Mouse (Mus musculus) forebrain, embryonic 15.5 days (tissue): Measurements from ENCODE around the gene Prima1. TPM values are rescaled to one million over a fixed set of nuclear protein-coding genes. Genes with fewer than 3 reads are reported as not detected.
A peak's percentile ranks its signal among the peaks of the same experiment; 100 is the strongest.

Experiments
- ATAC-seq: fragments of 200-750 bp; cut with Nextera tagmentation; replicated peaks from 2 replicates; pipeline ENCODE4 v1.8.0; 2017; ENCODE audit warnings: mild to moderate bottlenecking, moderate TSS enrichment, moderate library complexity
- H3K27ac ChIP-seq: fragments of 300-500 bp; sonication (generic); replicated peaks from 2 replicates; pipeline ENCODE4 v1.5.1; 2015; ENCODE audit warnings: mild to moderate bottlenecking, inconsistent platforms
- H3K27me3 ChIP-seq: fragments of 300-500 bp; sonication (generic); 2 replicates; pipeline ENCODE4 v1.6.1; 2015; ENCODE audit warnings: inconsistent platforms
- H3K36me3 ChIP-seq: fragments of 300-500 bp; sonication (generic); 2 replicates; pipeline ENCODE4 v1.6.1; 2015; ENCODE audit warnings: mild to moderate bottlenecking, inconsistent platforms
- H3K4me1 ChIP-seq: fragments of 300-500 bp; sonication (generic); 2 replicates; pipeline ENCODE4 v1.6.1; 2015; ENCODE audit warnings: inconsistent platforms
- H3K4me2 ChIP-seq: fragments of 300-500 bp; sonication (generic); replicated peaks from 2 replicates; pipeline ENCODE4 v1.6.1; 2015; ENCODE audit warnings: mild to moderate bottlenecking, inconsistent platforms
- H3K4me3 ChIP-seq: fragments of 300-500 bp; sonication (generic); 2 replicates; pipeline ENCODE4 v1.5.1; 2015; ENCODE audit warnings: mild to moderate bottlenecking, inconsistent platforms
- H3K9ac ChIP-seq: fragments of 300-500 bp; sonication (generic); replicated peaks from 2 replicates; pipeline ENCODE4 v1.6.1; 2015; ENCODE audit warnings: mild to moderate bottlenecking, inconsistent platforms
- H3K9me3 ChIP-seq: fragments of 300-500 bp; sonication (generic); 2 replicates; pipeline ENCODE4 v1.6.1; 2016; ENCODE audit warnings: inconsistent platforms
- WGBS: fragments of 180-500 bp; shearing (Covaris S2); methylation state at CpG from one replicate; pipeline ENCODE4 v1.1.7; 2015; ENCODE audit warnings: mixed read lengths; 5-methylcytosine and 5-hydroxymethylcytosine counted together
- polyA plus RNA-seq: library from polyadenylated mRNA; unstranded; fragments of >200 nt; fragmentation: Nextera tagmentation; extraction: Ambion mirVana; gene quantifications from 2 replicates; pipeline ENCODE4 v1.2.1, GENCODE M21; 2015

Prima1 gene
- polyA plus RNA-seq = 0.23 and 0.25 TPM in 2 replicates

GRCm38 (mm10) chr12:103242083-103242581, at the start of gene Prima1:
Prima1 (minus strand) TSS chr12:103242150.
- Histone ChIP-seq H3K4me1 (peaks cover 13% of the 10 kb centered on the region), H3K27ac (peak within 1 kb of the TSS; percentile 16; the same call in 1 of the 2 replicates), H3K27me3 (peaks cover 18% of the 10 kb centered on the region; the same call in 1 of the 2 replicates), H3K9ac (peak within 1 kb of the TSS; percentile 56), H3K4me3 (peak within 1 kb of the TSS; percentile 59), H3K4me2 (peak within 1 kb of the TSS; percentile 97), H3K36me3 (no peaks in the 10 kb centered on the region), H3K9me3 (no peaks in the 10 kb centered on the region)
- WGBS = 0% methylated on average over 53 of the region's 54 CpGs
- peak; percentile 83 for ATAC-seq

DNA sequence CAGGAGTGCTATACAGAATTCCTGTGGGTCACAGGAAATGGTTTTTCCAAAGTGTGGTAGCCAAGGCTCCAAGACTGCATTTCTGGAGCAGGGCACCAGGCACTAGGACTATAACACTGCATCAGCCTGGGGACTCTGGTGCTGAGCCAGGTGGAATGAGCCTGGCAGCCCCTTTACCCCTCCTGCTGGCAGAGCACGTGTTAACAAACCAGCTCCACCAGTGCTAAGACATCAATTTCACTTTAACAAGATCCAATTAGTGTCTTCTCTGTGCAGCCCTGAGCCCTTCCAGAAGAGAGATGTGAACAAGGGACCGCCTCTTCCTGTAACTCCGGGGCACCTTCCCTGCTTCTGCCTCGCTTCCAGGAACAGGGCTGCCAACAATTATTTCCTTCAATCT, 45.3 kb upstream of the Prima1 start:
- no peak overlapping the region for H3K27ac ChIP-seq
- no peak overlapping the region for H3K4me3 ChIP-seq
- no peak overlapping the region for H3K4me2 ChIP-seq
- no peak for ATAC-seq
- no peaks in the 10 kb centered on the region for H3K9me3 ChIP-seq
- WGBS = 57% methylated on average over 4 of the region's 4 CpGs
- no peaks in the 10 kb centered on the region for H3K4me1 ChIP-seq
- no peaks in the 10 kb centered on the region for H3K36me3 ChIP-seq
- H3K27me3 ChIP-seq = no peaks in the 10 kb centered on the region
- H3K9ac ChIP-seq = no peak overlapping the region

DNA sequence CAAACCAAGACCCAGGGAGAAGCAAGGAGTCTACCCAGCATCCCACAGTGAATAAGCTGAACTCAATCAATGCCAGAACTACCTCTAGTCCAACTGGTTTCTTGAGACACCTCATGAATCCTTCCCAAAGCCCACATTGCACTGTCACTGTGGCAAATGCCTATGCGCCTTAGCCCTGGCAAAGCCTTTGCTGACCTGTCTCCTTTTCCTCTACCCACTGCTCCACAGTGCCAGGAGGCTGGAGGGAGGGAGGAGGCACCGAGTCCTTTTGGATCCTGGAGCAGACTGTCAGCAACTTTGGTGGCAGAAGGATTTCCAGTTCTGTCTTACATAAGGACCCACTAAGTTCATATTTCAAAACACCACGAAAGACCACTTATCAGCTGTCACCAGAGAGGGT, 41.5 kb upstream of the Prima1 start:
- Histone ChIP-seq H3K4me2 (no peak overlapping the region), H3K9me3 (no peaks in the 10 kb centered on the region), H3K27me3 (no peaks in the 10 kb centered on the region), H3K27ac (no peak overlapping the region), H3K9ac (no peak overlapping the region), H3K36me3 (no peaks in the 10 kb centered on the region), H3K4me3 (no peak overlapping the region), H3K4me1 (no peaks in the 10 kb centered on the region)
- 88% methylated on average over 3 of the region's 3 CpGs for WGBS
- no peak for ATAC-seq

- Histone ChIP-seq H3K4me2 (no peak overlapping the region), H3K27me3 (no peaks in the 10 kb centered on the region), H3K9me3 (no peaks in the 10 kb centered on the region), H3K36me3 (no peaks in the 10 kb centered on the region), H3K27ac (no peak overlapping the region), H3K4me3 (no peak overlapping the region), H3K9ac (no peak overlapping the region), H3K4me1 (no peaks in the 10 kb centered on the region)
- 72% methylated on average over 6 of the region's 6 CpGs for WGBS
- ATAC-seq = no peak
Measured at GRCm38 (mm10) chr12:103282936-103283335, 41.0 kb upstream of the Prima1 start.

DNA sequence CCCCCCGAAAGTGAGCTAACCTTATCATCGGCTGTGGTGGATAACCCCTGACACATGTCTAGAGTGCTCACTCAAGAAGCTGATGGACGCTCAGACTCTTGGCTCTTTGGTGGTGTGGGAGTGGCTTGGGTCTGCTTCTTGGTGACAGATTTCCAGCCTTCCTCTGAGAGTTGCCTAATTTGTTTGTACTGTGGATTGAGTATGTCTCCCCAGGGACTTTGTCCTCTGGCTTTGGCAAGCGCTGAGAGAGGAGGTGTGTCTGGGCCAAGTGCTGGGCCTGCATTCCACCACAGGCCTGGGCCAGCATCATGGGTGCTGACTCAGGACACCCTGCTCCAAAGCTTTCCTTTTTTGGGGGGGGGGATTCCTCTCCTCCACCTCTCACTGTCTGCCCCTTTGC, 40.0 kb upstream of the Prima1 start:
- Histone ChIP-seq H3K36me3 (no peaks in the 10 kb centered on the region), H3K9ac (no peak overlapping the region), H3K27me3 (no peaks in the 10 kb centered on the region), H3K4me1 (no peaks in the 10 kb centered on the region), H3K9me3 (no peaks in the 10 kb centered on the region), H3K4me2 (no peak overlapping the region), H3K27ac (no peak overlapping the region), H3K4me3 (no peak overlapping the region)
- 85% methylated on average over 4 of the region's 4 CpGs for WGBS
- no peak for ATAC-seq

GRCm38 (mm10) chr12:103281491-103281890, 39.5 kb upstream of the Prima1 start:
- Histone ChIP-seq H3K9ac (no peak overlapping the region), H3K4me3 (no peak overlapping the region), H3K4me2 (no peak overlapping the region), H3K36me3 (no peaks in the 10 kb centered on the region), H3K4me1 (no peaks in the 10 kb centered on the region), H3K27ac (no peak overlapping the region), H3K27me3 (no peaks in the 10 kb centered on the region), H3K9me3 (no peaks in the 10 kb centered on the region)
- ATAC-seq = no peak
- WGBS = 74% methylated on average over 2 of the region's 2 CpGs

GRCm38 (mm10) chr12:103276422-103276821, 34.5 kb upstream of the Prima1 start:
- Histone ChIP-seq H3K27ac (no peak overlapping the region), H3K27me3 (no peaks in the 10 kb centered on the region), H3K4me3 (no peak overlapping the region), H3K9ac (no peak overlapping the region), H3K4me2 (no peak overlapping the region), H3K4me1 (no peaks in the 10 kb centered on the region), H3K9me3 (no peaks in the 10 kb centered on the region), H3K36me3 (no peaks in the 10 kb centered on the region)
- 83% methylated on average over 4 of the region's 4 CpGs for WGBS
- no peak for ATAC-seq

DNA sequence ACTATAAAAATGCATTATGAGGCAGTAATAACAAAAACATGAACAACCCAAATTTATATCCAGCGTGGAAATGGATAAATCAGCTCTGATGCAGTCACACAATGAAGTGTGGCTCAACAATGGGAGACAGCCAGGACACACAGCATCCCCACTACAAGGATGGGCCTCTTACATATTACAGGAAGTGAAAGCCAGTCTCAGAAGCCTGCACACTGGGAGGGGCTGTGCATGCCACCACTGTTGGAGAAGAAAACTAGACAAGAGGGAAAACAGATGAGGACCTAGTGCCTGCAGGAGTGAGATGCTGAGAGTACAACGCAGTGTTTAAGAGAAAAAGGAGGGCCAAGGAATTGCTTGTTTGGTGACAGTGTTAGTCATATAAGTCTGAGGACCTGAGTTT, 31.8 kb upstream of the Prima1 start:
- no peak overlapping the region for H3K4me2 ChIP-seq
- H3K27me3 ChIP-seq = no peaks in the 10 kb centered on the region
- ATAC-seq = no peak
- no peak overlapping the region for H3K9ac ChIP-seq
- no peak overlapping the region for H3K4me3 ChIP-seq
- H3K36me3 ChIP-seq = no peaks in the 10 kb centered on the region
- no peaks in the 10 kb centered on the region for H3K9me3 ChIP-seq
- H3K27ac ChIP-seq = no peak overlapping the region
- no peaks in the 10 kb centered on the region for H3K4me1 ChIP-seq
- WGBS = 93% methylated on average over 2 of the region's 2 CpGs

- no peaks in the 10 kb centered on the region for H3K4me1 ChIP-seq
- WGBS = 66% methylated on average over 6 of the region's 6 CpGs
- H3K9me3 ChIP-seq = no peaks in the 10 kb centered on the region
- H3K36me3 ChIP-seq = no peaks in the 10 kb centered on the region
- no peak overlapping the region for H3K9ac ChIP-seq
- H3K27me3 ChIP-seq = no peaks in the 10 kb centered on the region
- ATAC-seq = no peak
- no peak overlapping the region for H3K4me3 ChIP-seq
- H3K27ac ChIP-seq = no peak overlapping the region
- no peak overlapping the region for H3K4me2 ChIP-seq
Measured at GRCm38 (mm10) chr12:103273051-103273450, 31.1 kb upstream of the Prima1 start.

GRCm38 (mm10) chr12:103272176-103272575, 30.2 kb upstream of the Prima1 start:
- Histone ChIP-seq H3K4me2 (no peak overlapping the region), H3K4me3 (no peak overlapping the region), H3K27ac (no peak overlapping the region), H3K4me1 (no peaks in the 10 kb centered on the region), H3K9ac (no peak overlapping the region), H3K27me3 (no peaks in the 10 kb centered on the region), H3K9me3 (no peaks in the 10 kb centered on the region), H3K36me3 (no peaks in the 10 kb centered on the region)
- no peak for ATAC-seq
- WGBS = 93% methylated on average over 3 of the region's 3 CpGs

DNA sequence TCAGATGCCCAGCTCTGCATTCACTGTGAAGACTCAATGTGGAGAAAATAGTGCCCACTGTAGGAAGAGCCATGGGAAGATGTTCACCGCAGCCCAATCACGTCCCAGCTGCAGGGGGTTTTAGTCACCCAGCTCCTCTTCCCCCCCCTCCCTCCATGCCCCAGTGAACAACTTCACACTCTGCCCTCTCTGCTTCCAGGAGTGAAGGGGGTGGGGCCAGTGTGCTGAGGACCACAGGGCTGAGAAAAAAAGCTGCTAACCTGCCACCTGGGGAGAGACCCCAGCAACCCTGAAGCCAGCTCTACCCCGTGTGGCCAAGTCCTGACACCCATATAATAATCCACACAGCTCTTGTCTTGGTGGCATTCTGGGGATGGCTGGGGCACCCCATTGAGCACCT, 24.7 kb upstream of the Prima1 start:
- Histone ChIP-seq H3K4me1 (no peaks in the 10 kb centered on the region), H3K27me3 (no peaks in the 10 kb centered on the region), H3K4me3 (no peak overlapping the region), H3K27ac (no peak overlapping the region), H3K4me2 (no peak overlapping the region), H3K9me3 (no peaks in the 10 kb centered on the region), H3K36me3 (no peaks in the 10 kb centered on the region), H3K9ac (no peak overlapping the region)
- no peak for ATAC-seq
- WGBS = 24% methylated on average over 3 of the region's 3 CpGs

- Histone ChIP-seq H3K9ac (no peak overlapping the region), H3K9me3 (no peaks in the 10 kb centered on the region), H3K4me1 (no peaks in the 10 kb centered on the region), H3K27me3 (no peaks in the 10 kb centered on the region), H3K36me3 (no peaks in the 10 kb centered on the region), H3K27ac (no peak overlapping the region), H3K4me3 (no peak overlapping the region), H3K4me2 (no peak overlapping the region)
- 57% methylated on average over 13 of the region's 13 CpGs for WGBS
- ATAC-seq = no peak
Measured at GRCm38 (mm10) chr12:103262017-103262865, 20.3 kb upstream of the Prima1 start.
